Mouse (Mus musculus) layer of hippocampus, adult 6 months (tissue): ENCODE results near the gene Gm3233. TPM values are rescaled to one million over a fixed set of nuclear protein-coding genes. Genes with fewer than 3 reads are reported as not detected.

Experiments
- long read RNA-seq, 2 experiments: library from polyadenylated mRNA; unstranded; transcript quantifications; one replicate each; pipeline ENCODE4 v2.0.0; 2019 to 2020
- polyA plus RNA-seq: library from polyadenylated mRNA; unstranded; fragments of <200 nt; fragmentation: Nextera tagmentation; gene quantifications from 2 replicates; pipeline ENCODE4 v1.2.3, GENCODE M21; 2021

The Gm3233 gene
- polyA plus RNA-seq, result not detected in 2 replicates
- long read RNA-seq, experiment 1, result 0 reads
- long read RNA-seq, experiment 2, result 0 reads

GRCm38 (mm10) chr10:77759582-77759981, at the start of gene Gm3233:
Gene Gm3233 (minus strand): TSS chr10:77759682.

GRCm38 (mm10) chr10:77798921-77799508, 39.5 kb upstream of the Gm3233 start, which contains the start of gene Gm19668:
Gene Gm19668 (minus strand): TSS chr10:77799133.

GRCm38 (mm10) chr10:77794976-77795375, 35.5 kb upstream of the Gm3233 start, which contains the start of gene Gm9639:
Gene Gm9639 (minus strand): TSS chr10:77795076.

DNA sequence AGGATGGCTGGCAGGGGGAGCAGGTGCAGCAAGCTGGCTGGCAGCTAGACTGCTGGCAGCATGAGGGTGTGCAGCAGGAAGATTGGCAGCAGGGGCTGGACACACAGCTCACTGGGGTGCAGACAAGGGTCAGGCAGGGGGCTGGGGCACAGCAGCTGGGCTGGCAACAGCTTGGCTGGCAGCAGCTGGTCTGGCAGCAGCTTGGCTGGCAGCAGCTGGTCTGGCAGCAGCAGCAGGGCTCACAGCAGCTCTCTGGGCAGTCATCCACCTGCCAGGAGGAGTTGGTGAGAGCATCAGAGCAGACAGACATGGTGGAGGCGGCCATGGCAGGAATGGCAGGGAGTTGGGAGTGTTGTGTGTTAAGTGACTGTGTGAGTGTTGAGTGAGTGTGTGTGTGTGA, 28.4 kb upstream of the Gm3233 start, which contains the start of gene Gm7137:
TSS of gene Gm7137 (minus strand) at position 325 of the 400 bp plus-strand sequence.

GRCm38 (mm10) chr10:77782442-77782841, 23.0 kb upstream of the Gm3233 start, which contains the start of gene Gm3250:
Gene Gm3250 (minus strand): TSS chr10:77782542.

GRCm38 (mm10) chr10:77776844-77777243, 17.4 kb upstream of the Gm3233 start, which contains the start of gene Gm7138:
Gene Gm7138 (minus strand): TSS chr10:77776944.

DNA sequence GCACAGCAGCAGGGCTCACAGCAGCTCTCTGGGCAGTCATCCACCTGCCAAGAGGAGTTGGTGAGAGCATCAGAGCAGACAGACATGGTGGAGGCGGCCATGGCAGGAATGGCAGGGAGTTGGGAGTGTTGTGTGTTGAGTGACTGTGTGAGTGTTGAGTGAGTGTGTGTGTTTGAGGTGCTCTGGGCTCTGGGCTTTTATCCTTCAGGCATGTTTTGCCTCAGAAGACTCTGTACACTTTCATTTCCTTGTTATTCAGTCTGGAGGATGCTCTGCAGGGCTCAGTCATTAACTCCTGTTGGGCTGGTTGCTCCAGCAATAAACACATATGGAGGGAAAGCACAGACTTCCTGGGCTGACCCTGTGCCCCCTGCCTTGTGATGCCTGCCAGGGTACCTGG, 11.7 kb upstream of the Gm3233 start, which contains the start of gene Gm3238:
TSS of gene Gm3238 (minus strand) at position 101 of the 400 bp plus-strand sequence.

GRCm38 (mm10) chr10:77751254-77751653, 8.2 kb downstream of the Gm3233 start, which contains the start of gene Gm9736:
Gene Gm9736 (minus strand): TSS chr10:77751354.

GRCm38 (mm10) chr10:77741924-77742688, 17.4 kb downstream of the Gm3233 start, which contains the start of gene Gm18596:
Gene Gm18596 (minus strand): TSS chr10:77742638.

DNA sequence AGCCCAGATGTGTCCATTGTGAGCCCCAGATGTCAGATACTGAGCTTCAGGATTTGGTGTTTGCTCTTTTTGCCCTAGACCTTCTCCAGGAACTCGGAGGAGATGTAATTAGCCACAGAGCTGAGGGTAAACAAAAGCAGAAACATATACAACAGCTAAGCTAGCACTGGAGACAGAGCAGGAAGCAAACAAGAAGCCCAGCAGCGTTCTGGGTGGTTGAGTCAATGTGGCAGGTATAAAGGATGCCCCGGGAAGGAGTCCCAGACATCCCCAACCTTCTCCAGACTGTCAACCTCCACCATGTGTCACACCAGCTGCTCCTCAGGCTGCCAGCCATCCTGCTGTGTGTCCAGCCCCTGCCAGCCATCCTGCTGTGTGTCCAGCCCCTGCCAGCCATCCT, 33.3 kb downstream of the Gm3233 start, which contains the start of gene Gm10100:
TSS of gene Gm10100 (plus strand) at position 301 of the 400 bp plus-strand sequence.

GRCm38 (mm10) chr10:77720299-77720698, 39.2 kb downstream of the Gm3233 start, which contains the start of gene Krtap12-1:
Gene Krtap12-1 (plus strand): TSS chr10:77720599.

GRCm38 (mm10) chr10:77715507-77715906, 44.0 kb downstream of the Gm3233 start, which contains the start of gene Gm10142:
Gene Gm10142 (plus strand): TSS chr10:77715807.

DNA sequence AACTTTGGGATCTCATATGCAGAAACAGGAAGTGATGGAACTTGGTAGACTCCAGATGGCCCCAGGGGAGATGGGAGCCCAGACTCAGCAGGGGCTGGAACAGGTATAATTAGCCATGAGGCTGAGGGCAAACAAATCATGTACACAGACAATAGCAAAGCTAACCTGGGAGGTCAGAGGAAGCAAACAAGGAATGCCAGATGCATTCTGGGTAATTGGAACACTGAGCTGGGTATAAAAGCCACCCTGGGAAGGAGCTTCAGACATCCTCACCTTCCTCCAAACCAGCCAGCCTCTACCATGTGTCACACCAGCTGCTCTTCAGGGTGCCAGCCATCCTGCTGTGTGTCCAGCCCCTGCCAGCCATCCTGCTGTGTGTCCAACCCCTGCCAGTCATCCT, 48.3 kb downstream of the Gm3233 start, which contains the start of gene Gm10024:
TSS of gene Gm10024 (plus strand) at position 301 of the 400 bp plus-strand sequence.

Other genes starting within 250 kb of the Gm3233 start
- gene Fam207a, start 243.9 kb downstream of the Gm3233 start, polyA plus RNA-seq, result 26.3 and 30.1 TPM in 2 replicates
- 6.9 and 7.4 TPM in 2 replicates for gene Itgb2, start 229.4 kb downstream of the Gm3233 start, polyA plus RNA-seq
- gene Pttg1ip, start 178.0 kb downstream of the Gm3233 start, polyA plus RNA-seq, result 78.1 and 78.4 TPM in 2 replicates
- 138 and 169 TPM in 2 replicates for gene Sumo3, start 153.6 kb downstream of the Gm3233 start, polyA plus RNA-seq
- 2.2 and 4.3 TPM in 2 replicates for gene Gm49325, start 153.5 kb downstream of the Gm3233 start, polyA plus RNA-seq
- gene Ube2g2, start 137.4 kb downstream of the Gm3233 start, polyA plus RNA-seq, result 64.6 and 69.3 TPM in 2 replicates
- gene Tspear, start 73.1 kb downstream of the Gm3233 start, polyA plus RNA-seq, result 0.09 and 0.26 TPM in 2 replicates
- not detected in 2 replicates for gene Gm19402, start 68.9 kb downstream of the Gm3233 start, polyA plus RNA-seq
- gene Gm9508, start 62.4 kb downstream of the Gm3233 start, polyA plus RNA-seq, result not detected in 2 replicates
- gene Gm10272, start 53.1 kb downstream of the Gm3233 start, polyA plus RNA-seq, result not detected in 2 replicates
- not detected in 2 replicates for gene Gm10024, start 48.2 kb downstream of the Gm3233 start, polyA plus RNA-seq
- gene Gm10142, start 43.9 kb downstream of the Gm3233 start, polyA plus RNA-seq, result not detected in 2 replicates
- not detected in 2 replicates for gene Krtap12-1, start 39.1 kb downstream of the Gm3233 start, polyA plus RNA-seq
- gene Gm10100, start 33.2 kb downstream of the Gm3233 start, polyA plus RNA-seq, result not detected in 2 replicates
- gene Gm18596, start 17.0 kb downstream of the Gm3233 start, polyA plus RNA-seq, result not detected in 2 replicates
- not detected in 2 replicates for gene Gm9736, start 8.3 kb downstream of the Gm3233 start, polyA plus RNA-seq
- gene Gm3238, start 11.6 kb upstream of the Gm3233 start, polyA plus RNA-seq, result not detected in 2 replicates
- gene Gm7138, start 17.3 kb upstream of the Gm3233 start, polyA plus RNA-seq, result not detected in 2 replicates
- gene Gm3250, start 22.9 kb upstream of the Gm3233 start, polyA plus RNA-seq, result not detected in 2 replicates
- gene Gm7137, start 28.5 kb upstream of the Gm3233 start, polyA plus RNA-seq, result not detected in 2 replicates
- not detected in 2 replicates for gene Gm9639, start 35.4 kb upstream of the Gm3233 start, polyA plus RNA-seq
- not detected in 2 replicates for gene Gm19668, start 39.5 kb upstream of the Gm3233 start, polyA plus RNA-seq
- gene Gm9507, start 52.2 kb upstream of the Gm3233 start, polyA plus RNA-seq, result not detected in 2 replicates
- not detected in 2 replicates for gene Gm2696, start 55.0 kb upstream of the Gm3233 start, polyA plus RNA-seq
- not detected in 2 replicates for gene Krtap10-4, start 67.4 kb upstream of the Gm3233 start, polyA plus RNA-seq
- not detected in 2 replicates for gene Krtap10-10, start 76.3 kb upstream of the Gm3233 start, polyA plus RNA-seq
- gene Gm36176, start 87.1 kb upstream of the Gm3233 start, polyA plus RNA-seq, result not detected in 2 replicates
- gene Gm10318, start 93.2 kb upstream of the Gm3233 start, polyA plus RNA-seq, result not detected in 2 replicates
- not detected in 2 replicates for gene Gm3285, start 102.3 kb upstream of the Gm3233 start, polyA plus RNA-seq
- gene Lrrc3, start 142.9 kb upstream of the Gm3233 start, polyA plus RNA-seq, result 2.7 and 2.9 TPM in 2 replicates
- gene Trpm2, start 210.9 kb upstream of the Gm3233 start, polyA plus RNA-seq, result 5.7 and 6.1 TPM in 2 replicates
- 52.6 and 57.3 TPM in 2 replicates for gene 1810043G02Rik, start 218.8 kb upstream of the Gm3233 start, polyA plus RNA-seq